Mouse (Mus musculus) retina, postnatal 7 days (tissue): ENCODE data around the gene S100a5.

Source experiments
- DNase-seq: peaks from one replicate; pipeline ENCODE4 v3.0.0-alpha.2; 2012; ENCODE audit warnings: low read depth, low spot score

Gene S100a5

GRCm38 (mm10) chr3:90600036-90600435 is 8.3 kb upstream of the S100a5 start:
- DNase-seq: no peak

- no peak for DNase-seq
Observed at GRCm38 (mm10) chr3:90600458-90601195, 7.7 kb upstream of the S100a5 start.

GRCm38 (mm10) chr3:90601486-90602110 is 6.7 kb upstream of the S100a5 start, which contains the start of gene Gm42674:
TSS of gene Gm42674 (plus strand) at chr3:90601904.
- no peak for DNase-seq

GRCm38 (mm10) chr3:90603623-90604022 is 4.7 kb upstream of the S100a5 start, which contains the start of gene S100a4:
TSS of gene S100a4 (plus strand) at chr3:90603771.
- DNase-seq: no peak

- no peak for DNase-seq
Observed at GRCm38 (mm10) chr3:90604416-90604815, 3.9 kb upstream of the S100a5 start.

GRCm38 (mm10) chr3:90605049-90605448 is 3.3 kb upstream of the S100a5 start:
- no peak for DNase-seq

GRCm38 (mm10) chr3:90605736-90606135 is 2.6 kb upstream of the S100a5 start:
- no peak for DNase-seq

GRCm38 (mm10) chr3:90606185-90606584 is 2.1 kb upstream of the S100a5 start:
- DNase-seq: no peak

GRCm38 (mm10) chr3:90607361-90607760 is 962 bp upstream of the S100a5 start:
- DNase-seq: no peak

GRCm38 (mm10) chr3:90609102-90609501 is 779 bp downstream of the S100a5 start:
- DNase-seq: no peak

GRCm38 (mm10) chr3:90611494-90611893 is 3.2 kb downstream of the S100a5 start:
- no peak for DNase-seq

GRCm38 (mm10) chr3:90612061-90612460 is 3.7 kb downstream of the S100a5 start:
- no peak for DNase-seq

GRCm38 (mm10) chr3:90612728-90613291 is 4.5 kb downstream of the S100a5 start, which contains the start of gene S100a6:
TSS of gene S100a6 (plus strand) at chr3:90612882.
- DNase-seq: no peak

GRCm38 (mm10) chr3:90613461-90614147 is 5.3 kb downstream of the S100a5 start:
- DNase-seq: no peak

GRCm38 (mm10) chr3:90614148-90614530 is 5.8 kb downstream of the S100a5 start:
- no peak for DNase-seq

- no peak for DNase-seq
Observed at GRCm38 (mm10) chr3:90614611-90615251, 6.4 kb downstream of the S100a5 start.

- DNase-seq: peak; percentile 59
Observed at GRCm38 (mm10) chr3:90615415-90615814, 7.1 kb downstream of the S100a5 start.

GRCm38 (mm10) chr3:90615911-90616310 is 7.6 kb downstream of the S100a5 start:
- DNase-seq: no peak

- DNase-seq: no peak
Observed at GRCm38 (mm10) chr3:90617586-90617985, 9.3 kb downstream of the S100a5 start.

GRCm38 (mm10) chr3:90621552-90621951 is 13.2 kb downstream of the S100a5 start:
- no peak for DNase-seq

GRCm38 (mm10) chr3:90623435-90624071 is 15.2 kb downstream of the S100a5 start:
- no peak for DNase-seq
